Mouse (Mus musculus) urinary bladder, postnatal 4 days (tissue): ENCODE measurements around the gene Fli1.

Experiments
- DNase-seq, 2 experiments: peaks; one replicate each; pipeline ENCODE4 v3.0.0; 2021 to 2022; ENCODE audit warnings: low spot score in 2 of 2

Fli1 gene

GRCm38 (mm10) chr9:32525787-32526186 lies 16.9 kb downstream of the Fli1 start:
- no peak for DNase-seq

DNA sequence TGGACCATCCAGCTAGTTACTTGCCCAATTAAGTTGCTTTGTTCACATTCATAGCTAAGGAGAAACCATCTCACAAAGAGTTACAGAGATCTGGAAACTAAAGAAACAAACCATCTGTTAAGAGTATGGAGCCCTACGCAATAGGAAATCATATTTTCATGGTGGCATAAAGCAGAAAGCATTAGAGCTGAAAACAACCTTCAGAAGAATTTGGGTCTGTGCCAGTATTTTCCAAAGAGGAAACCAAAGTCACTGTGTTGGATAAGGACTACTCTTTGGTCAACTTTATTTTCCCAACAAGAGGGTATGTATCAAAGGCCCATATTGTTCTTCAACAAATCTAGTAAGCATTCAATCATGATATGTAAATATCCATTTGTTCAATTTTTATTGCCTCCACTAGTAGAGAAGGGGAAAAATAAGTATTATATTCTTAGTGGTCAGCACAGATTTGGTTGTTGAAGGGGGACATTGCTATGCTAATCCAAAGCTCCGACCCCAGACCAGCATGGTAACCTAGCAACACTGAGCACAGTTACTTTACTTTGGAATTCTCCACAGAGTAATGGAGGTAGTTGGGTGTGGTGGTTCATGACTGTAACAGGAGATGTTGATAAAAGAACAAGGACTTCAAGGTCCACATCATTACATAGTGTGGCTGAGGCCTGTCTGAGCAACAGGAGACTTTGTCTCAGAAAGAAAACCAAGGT lies 20.0 kb downstream of the Fli1 start:
- DNase-seq, result no peak

- DNase-seq, result no peak
Measured at GRCm38 (mm10) chr9:32521331-32521730, 21.3 kb downstream of the Fli1 start.

- no peak for DNase-seq
Measured at GRCm38 (mm10) chr9:32520821-32521220, 21.8 kb downstream of the Fli1 start.

GRCm38 (mm10) chr9:32519101-32520051 lies 23.3 kb downstream of the Fli1 start:
- DNase-seq, result no peak

DNA sequence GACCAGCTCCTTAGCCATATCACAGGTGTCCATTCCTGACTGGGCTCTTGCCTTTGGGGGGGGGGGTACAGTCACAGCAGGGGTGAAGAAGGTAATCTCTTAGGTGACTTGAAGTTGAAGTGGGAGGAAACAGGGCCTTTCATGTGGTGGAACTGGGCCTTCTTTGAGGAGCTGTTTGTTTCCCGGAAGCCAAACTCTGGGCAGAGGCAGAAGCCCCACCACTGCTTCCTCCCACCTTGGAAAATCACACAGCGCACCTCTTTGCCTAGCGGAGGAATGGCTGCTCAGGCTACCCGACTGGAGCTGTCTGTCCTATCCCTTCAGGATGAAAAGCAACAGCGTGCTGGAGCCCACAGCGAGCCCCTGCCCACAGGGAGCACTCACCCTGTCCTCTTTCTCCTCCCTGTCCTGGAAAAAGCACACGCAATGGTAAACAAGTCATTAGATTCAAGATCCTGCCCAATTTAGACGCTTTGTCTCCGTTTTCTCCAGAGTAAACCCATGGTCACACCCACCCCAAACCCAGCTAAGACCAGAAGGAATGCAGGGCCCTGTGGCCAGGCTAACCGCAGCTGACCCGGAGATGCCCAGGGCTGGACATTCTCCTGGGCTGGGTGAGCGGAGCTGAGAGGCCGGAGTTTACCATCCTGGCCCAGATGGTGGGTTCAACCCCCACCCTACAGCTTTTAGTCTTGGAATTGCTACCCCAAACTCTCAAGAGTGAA lies 24.1 kb downstream of the Fli1 start:
- no peak for DNase-seq

DNA sequence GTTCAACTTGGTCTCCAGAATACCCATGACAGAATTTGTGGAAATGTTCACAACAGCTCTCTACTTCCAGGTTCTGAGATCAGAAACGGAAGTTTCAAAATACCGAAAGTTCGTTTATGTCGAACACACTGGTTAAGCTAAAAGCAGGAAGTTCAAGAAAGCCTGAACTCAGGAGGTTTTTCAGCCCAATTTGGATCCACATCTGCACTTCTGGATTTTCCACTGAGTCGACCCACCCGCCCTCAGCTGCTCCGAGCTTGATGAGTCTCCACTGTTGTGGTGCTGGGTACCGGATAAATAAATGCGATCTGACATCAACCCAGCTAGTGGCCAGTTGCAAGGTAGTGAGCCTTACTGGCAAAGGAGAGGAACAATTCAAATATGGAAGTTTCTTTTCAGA lies 26.0 kb downstream of the Fli1 start:
- DNase-seq, result no peak

GRCm38 (mm10) chr9:32515894-32516686 lies 26.6 kb downstream of the Fli1 start:
- no peak for DNase-seq

- DNase-seq, result no peak
Measured at GRCm38 (mm10) chr9:32514406-32515058, 28.1 kb downstream of the Fli1 start.

DNA sequence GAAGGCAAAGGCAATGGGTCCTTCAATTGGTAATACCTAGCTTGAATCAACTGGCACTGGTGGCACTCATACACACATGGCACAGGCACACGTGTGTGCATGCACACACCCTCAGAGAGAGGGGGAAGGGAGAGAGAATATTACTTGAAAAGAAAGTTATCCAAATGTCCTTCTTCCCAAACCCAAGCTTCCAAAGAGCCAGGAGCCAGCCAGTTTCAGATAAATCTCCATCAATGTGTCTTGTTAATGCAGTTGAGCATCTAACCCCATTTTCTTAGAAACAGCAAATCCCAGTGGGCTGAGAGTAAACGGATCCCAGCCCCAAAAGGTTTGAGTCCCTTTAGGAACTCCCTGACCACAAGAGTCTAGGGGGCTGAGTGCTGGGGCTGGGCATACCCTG lies 29.2 kb downstream of the Fli1 start:
- no peak for DNase-seq

GRCm38 (mm10) chr9:32510454-32511263 lies 32.0 kb downstream of the Fli1 start:
- DNase-seq, result no peak

- DNase-seq, result no peak
Measured at GRCm38 (mm10) chr9:32509706-32510156, 32.9 kb downstream of the Fli1 start.

- DNase-seq, result no peak
Measured at GRCm38 (mm10) chr9:32508648-32509047, 34.0 kb downstream of the Fli1 start.

- DNase-seq, result no peak
Measured at GRCm38 (mm10) chr9:32508118-32508517, 34.5 kb downstream of the Fli1 start.

DNA sequence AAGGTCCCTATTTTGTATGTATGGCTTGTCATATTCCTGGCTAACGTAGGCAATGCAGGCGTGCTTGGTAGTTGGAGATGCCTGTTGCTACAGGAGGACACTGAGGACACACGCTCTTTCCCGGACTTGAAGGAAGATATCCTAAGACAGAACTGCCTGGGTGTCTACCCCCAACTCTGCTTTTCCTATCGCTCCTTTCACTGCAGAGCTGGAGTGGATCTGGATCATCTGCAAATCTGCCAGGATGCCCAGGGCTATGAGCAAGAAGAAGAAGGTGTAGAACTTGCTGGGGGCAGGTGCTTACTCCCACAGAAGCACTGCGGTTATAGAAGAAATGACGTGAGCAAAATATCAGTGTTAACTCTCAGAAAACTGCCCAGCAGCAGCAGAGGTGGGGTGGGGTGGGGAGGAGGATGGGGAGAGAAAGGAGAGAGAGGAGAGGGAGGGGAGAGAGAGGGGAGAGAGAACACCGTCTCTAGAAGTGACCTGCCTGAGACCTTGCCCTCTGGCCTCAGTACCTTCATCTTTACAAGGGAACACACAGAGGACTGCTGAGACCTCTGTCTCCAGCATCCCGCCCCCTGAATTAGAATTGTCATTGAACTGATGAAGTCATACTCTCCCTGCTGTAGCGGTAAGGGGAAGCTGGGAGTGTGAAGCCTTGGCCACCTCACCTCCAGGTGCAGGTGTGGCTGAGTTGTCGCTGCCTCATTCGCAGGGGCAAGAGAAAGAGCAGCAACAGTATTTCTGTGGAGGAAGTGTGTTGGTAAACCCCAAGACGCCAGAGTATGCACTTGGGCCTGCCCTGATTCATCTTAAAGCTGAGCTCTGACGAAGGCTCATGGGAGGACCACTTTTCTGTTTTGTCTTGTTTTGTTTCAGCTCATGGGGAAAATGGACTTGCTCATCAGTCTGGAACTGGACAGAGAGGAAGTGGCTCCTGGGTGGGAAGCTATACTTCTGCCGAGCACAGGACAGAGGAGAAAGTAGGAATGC lies 35.5 kb downstream of the Fli1 start:
- no peak for DNase-seq

DNA sequence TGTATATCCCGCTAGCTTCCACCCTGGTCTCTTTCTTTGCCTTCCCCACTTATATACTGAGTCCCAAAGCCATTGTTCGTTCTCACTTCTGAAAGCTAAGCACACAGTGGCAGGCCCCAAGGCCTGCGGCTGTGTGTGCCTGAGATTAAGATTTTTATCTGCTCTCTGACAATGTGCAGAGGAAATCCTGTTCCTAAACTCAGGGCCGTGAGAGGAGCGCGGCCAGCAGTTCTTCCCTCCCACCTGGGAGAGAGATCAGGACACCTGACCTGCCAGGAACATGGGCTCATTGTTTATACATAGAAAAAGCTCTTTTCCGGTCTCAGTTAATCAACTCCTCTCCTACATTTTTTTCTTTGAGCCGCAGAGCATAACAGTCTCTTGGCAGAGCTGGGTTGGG lies 36.5 kb downstream of the Fli1 start:
- no peak for DNase-seq

DNA sequence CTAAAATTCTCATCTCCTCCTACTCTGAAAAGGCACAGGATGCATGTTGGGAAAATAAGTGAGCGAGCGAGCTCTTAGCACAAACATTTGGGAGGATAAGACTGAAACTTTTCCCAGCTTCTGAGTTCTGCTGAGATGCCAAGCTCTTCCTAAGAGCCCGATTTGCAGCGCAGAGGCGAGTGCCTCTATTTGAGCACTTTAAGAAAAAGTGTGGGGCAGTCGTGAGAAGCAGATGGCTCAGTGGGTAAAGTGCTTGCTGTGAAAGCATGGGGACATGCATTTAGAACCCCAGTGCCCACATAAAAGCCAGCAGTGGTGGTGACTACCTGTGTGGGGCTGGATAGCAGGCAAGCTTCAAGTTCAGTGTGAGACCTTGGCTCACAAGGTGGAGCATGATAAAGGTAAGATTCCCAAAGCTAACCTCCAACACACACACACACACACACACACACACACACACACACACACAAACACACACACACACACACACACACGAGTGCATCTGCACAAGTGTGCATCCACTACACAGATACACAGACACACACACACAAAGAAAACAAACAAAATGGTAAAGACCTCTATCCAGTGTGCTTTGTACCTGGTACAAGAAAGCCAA lies 37.1 kb downstream of the Fli1 start:
- no peak for DNase-seq

DNA sequence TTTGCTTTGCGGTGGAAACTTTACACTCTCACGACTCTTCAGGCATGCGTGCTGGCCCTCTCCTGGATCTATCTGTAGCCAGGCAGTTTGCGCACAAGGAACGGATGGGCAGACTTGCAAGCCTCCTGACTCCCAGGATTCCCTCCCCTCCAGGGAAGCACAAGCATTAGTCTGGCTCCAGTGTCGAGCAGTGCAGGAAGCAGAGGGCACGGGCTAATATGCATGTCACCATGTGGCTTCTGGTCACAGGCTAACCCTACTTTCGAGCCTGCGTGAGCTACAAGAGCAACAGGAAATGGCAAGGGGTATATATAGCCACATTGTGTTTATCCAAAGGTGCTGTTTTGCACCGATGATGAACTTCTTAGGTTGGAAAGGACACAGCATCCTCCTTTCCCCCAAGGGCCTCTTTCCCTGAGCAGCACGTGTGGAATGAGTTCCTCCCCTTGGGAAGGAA lies 38.6 kb downstream of the Fli1 start:
- no peak for DNase-seq
